Mouse (Mus musculus) C2C12 (cell line): ENCODE results near the gene Suclg2. TPM values are rescaled to one million over a fixed set of nuclear protein-coding genes. Genes with fewer than 3 reads are reported as not detected.

Source experiments
- H3K27me3 ChIP-seq: one replicate; pipeline ENCODE4 v1.6.1; 2011; ENCODE audit not compliant: control insufficient read depth, insufficient read depth, insufficient read length
- H3K36me3 ChIP-seq: one replicate; pipeline ENCODE4 v1.6.1; 2011; ENCODE audit not compliant: control insufficient read depth, insufficient read depth
- H3K4me3 ChIP-seq: one replicate; pipeline ENCODE4 v1.5.1; 2011; ENCODE audit warnings: mild to moderate bottlenecking, control low read depth; ENCODE audit not compliant: poor library complexity, insufficient read depth, severe bottlenecking
- H3K79me2 ChIP-seq: one replicate; pipeline ENCODE4 v1.6.1; 2011; ENCODE audit not compliant: control insufficient read depth, insufficient read depth
- H3K79me3 ChIP-seq: one replicate; pipeline ENCODE4 v1.6.1; 2011; ENCODE audit warnings: low read depth, control low read depth
- H3ac ChIP-seq: one replicate; pipeline ENCODE3; 2011; ENCODE audit warnings: low read depth; ENCODE audit not compliant: control insufficient read depth, insufficient read length
- CEBPB ChIP-seq: IDR thresholded peaks from one replicate; pipeline ENCODE4 v1.6.1; 2011; ENCODE audit warnings: low read depth, mild to moderate bottlenecking, control low read depth, moderate library complexity
- CTCF ChIP-seq: IDR thresholded peaks from one replicate; pipeline ENCODE4 v1.5.1; 2011; ENCODE audit not compliant: control insufficient read depth, insufficient read depth, insufficient read length
- FOSL1 ChIP-seq: IDR thresholded peaks from one replicate; pipeline ENCODE4 v1.8.0; 2011; ENCODE audit warnings: mild to moderate bottlenecking, low read length; ENCODE audit not compliant: poor library complexity, insufficient read depth, severe bottlenecking
- MAX ChIP-seq: IDR thresholded peaks from one replicate; pipeline ENCODE4 v1.6.1; 2011; ENCODE audit warnings: mild to moderate bottlenecking, control low read depth
- MYOD1 ChIP-seq: IDR thresholded peaks from one replicate; pipeline ENCODE4 v1.6.1; 2011; ENCODE audit warnings: low read depth; ENCODE audit not compliant: control insufficient read depth, insufficient read length
- MYOG ChIP-seq: IDR thresholded peaks from one replicate; pipeline ENCODE4 v1.6.1; 2011; ENCODE audit not compliant: control insufficient read depth, insufficient read length; ENCODE audit errors: extremely low read depth
- USF1 ChIP-seq: IDR thresholded peaks from one replicate; pipeline ENCODE4 v1.6.1; 2011; ENCODE audit warnings: low read depth, mild to moderate bottlenecking, control low read depth, moderate library complexity
- polyA plus RNA-seq: library from polyadenylated mRNA; unstranded; fragments of >200 nt; fragmentation: generic; extraction: Trizol; gene quantifications from one replicate; pipeline ENCODE4 v1.2.1, GENCODE M21; 2012; ENCODE audit warnings: missing spikeins

Suclg2 gene
- polyA plus RNA-seq, 1 experiment, result 23.2 TPM

DNA sequence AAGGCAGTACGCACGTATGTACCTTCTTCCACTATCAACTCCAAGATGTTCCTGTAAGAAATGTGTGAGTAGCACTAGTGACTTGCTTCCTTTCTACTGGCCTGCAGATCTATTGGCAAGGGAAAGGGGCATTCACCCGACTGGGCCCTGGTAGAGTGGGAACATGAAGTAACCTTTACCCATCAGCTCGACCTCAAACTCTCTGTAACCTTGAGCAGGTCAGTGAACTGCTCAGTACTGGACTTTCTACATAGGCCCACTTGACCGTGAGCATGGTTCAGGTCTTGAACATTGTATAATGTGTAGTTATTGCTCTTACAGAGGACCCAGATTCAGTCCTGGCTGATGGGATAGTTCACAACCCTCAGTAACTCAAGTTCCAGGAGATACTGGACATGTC, 2.1 kb downstream of the Suclg2 start:
- no peaks in the 10 kb centered on the region for H3K36me3 ChIP-seq
- no peak for TF ChIP-seq USF1
- no peak for TF ChIP-seq MAX
- no peak for TF ChIP-seq MYOG
- no peak for TF ChIP-seq FOSL1
- TF ChIP-seq CEBPB, result no peak
- TF ChIP-seq CTCF, result no peak
- no peak for TF ChIP-seq MYOD1

DNA sequence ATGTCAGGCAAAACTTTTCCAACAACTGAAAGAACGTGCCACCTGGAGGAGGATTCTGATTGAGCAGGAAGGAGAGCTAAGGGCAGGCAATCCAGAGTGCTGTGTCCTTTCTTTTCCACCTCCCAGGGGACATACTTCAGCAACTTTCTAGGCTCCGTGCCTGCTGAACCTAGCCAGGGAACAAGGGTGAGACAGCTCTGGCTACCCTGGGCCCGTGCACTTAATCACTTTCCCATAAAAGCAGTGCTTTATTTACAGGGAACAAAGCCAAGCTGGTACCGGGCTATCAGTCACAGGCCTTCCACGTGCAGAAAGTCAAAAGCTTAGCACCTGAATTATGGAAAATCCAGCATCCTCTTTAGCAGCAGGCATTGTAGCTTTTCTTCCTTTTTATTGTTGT, 5.4 kb downstream of the Suclg2 start:
- H3ac ChIP-seq, result no peak overlapping the region
- no peaks in the 10 kb centered on the region for H3K27me3 ChIP-seq
- TF ChIP-seq FOSL1, result no peak
- no peak for TF ChIP-seq CEBPB
- no peak for TF ChIP-seq USF1
- no peak for TF ChIP-seq MYOG
- no peak for TF ChIP-seq MAX
- no peak for TF ChIP-seq MYOD1
- TF ChIP-seq CTCF, result no peak
- no peak overlapping the region for H3K4me3 ChIP-seq
- H3K36me3 ChIP-seq, result no peaks in the 10 kb centered on the region
- H3K79me3 ChIP-seq, result peaks cover 30% of the 10 kb centered on the region
- H3K79me2 ChIP-seq, result peaks cover 80% of the 10 kb centered on the region

More for the DNA sequence above, 2.1 kb downstream of the Suclg2 start:
- Histone ChIP-seq H3K79me2 (peaks cover 55% of the 10 kb centered on the region), H3ac (no peak overlapping the region), H3K4me3 (no peak overlapping the region), H3K79me3 (peaks cover 24% of the 10 kb centered on the region), H3K27me3 (no peaks in the 10 kb centered on the region)

DNA sequence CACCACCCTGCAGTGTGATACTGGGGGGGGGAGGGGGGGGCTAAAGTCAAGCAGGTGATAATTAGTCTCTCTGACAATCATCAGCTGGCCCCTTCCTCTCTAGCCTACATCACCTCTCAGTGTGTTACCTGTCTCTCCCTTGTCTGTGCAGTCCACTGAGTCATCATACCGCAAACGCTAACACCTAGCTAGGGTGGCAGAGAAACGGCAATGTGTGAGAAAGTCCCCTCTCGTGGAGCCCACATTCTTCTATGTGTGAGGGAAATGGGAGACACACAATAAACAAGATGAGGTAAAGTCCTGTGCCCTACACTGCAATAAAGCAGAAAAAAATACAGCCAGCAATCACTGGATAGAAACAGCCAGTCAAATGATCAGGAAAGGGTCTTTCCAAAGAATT, 6.5 kb downstream of the Suclg2 start:
- Histone ChIP-seq H3K4me3 (no peak overlapping the region), H3K27me3 (no peaks in the 10 kb centered on the region), H3K79me3 (peaks cover 33% of the 10 kb centered on the region), H3K79me2 (peaks cover 68% of the 10 kb centered on the region), H3ac (no peak overlapping the region), H3K36me3 (no peaks in the 10 kb centered on the region)
- TF ChIP-seq MYOG (no peak), FOSL1 (no peak)

DNA sequence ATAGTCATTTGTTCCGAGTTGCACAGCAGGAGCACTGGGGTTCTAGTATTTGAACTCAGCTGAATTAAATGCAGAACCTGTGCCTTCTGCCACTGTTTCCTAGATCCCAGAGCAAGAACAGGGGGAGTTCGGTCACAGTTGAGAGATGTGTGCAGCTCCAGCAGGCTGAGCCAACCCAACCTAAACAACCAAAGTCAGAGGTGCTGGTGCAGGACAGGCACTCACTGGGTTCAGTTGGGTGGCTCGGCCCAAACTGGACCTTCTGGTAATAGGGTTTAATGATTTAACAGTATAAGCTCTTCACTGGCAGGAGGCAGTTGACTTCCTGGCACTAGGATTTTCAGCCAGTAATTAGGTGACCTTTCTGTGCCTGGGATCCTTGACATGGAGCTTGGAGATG, 6.9 kb downstream of the Suclg2 start:
- Histone ChIP-seq H3K36me3 (no peaks in the 10 kb centered on the region), H3K4me3 (no peak overlapping the region), H3K27me3 (no peaks in the 10 kb centered on the region), H3ac (no peak overlapping the region), H3K79me3 (peaks cover 33% of the 10 kb centered on the region), H3K79me2 (peaks cover 64% of the 10 kb centered on the region)
- TF ChIP-seq MAX (no peak), MYOG (no peak), USF1 (no peak), FOSL1 (no peak), CTCF (no peak), MYOD1 (no peak), CEBPB (no peak)

DNA sequence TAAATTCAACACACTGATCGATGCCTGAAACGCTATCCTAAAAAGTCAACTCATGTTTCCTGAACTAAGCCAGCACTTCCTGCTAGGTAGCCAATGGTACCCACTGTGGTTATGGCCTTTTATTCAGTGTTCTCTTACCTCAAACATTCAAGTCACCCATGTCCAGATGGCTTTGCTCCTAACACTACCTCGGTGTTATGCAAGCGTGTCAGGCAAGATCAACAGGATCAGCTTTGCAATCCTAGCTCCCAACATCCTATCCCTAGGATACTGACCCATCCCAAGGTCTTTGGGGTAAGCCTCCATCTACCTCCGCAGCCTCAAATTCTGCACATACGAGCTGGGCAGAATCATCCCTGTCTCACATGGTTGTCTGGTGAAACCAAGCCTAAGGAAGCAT, 7.7 kb downstream of the Suclg2 start:
- Histone ChIP-seq H3K4me3 (no peak overlapping the region), H3K79me3 (peaks cover 26% of the 10 kb centered on the region), H3K27me3 (no peaks in the 10 kb centered on the region), H3ac (no peak overlapping the region), H3K79me2 (peaks cover 56% of the 10 kb centered on the region), H3K36me3 (no peaks in the 10 kb centered on the region)
- TF ChIP-seq MYOD1 (no peak), MAX (no peak), CEBPB (no peak), MYOG (no peak), CTCF (no peak), FOSL1 (no peak), USF1 (no peak)

DNA sequence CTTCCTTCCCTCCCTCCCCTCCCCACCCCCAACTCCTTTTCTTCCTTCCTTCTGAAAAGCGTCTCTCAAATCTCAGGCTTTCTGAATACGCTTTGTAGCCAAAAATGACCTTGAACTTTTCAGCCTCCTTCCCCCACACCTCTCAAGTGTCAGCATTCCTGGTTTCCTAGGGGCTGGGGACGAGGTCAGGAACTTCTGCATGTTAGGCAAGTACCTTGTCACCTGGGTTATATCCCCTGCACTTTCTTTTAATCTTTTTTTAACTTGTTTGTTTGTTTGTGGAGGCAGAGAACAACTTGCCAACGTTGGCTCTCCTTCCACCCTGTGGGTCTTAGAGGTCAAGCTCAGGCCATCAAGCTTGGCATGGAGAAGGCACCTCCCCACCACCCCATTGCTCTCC, 9.1 kb downstream of the Suclg2 start:
- H3K79me2 ChIP-seq, result peaks cover 49% of the 10 kb centered on the region
- H3K4me3 ChIP-seq, result no peak overlapping the region
- no peak overlapping the region for H3ac ChIP-seq
- H3K27me3 ChIP-seq, result no peaks in the 10 kb centered on the region
- TF ChIP-seq MYOD1 (no peak), USF1 (no peak), CTCF (no peak), FOSL1 (no peak), CEBPB (no peak), MYOG (no peak), MAX (no peak)
- H3K79me3 ChIP-seq, result peaks cover 19% of the 10 kb centered on the region
- no peaks in the 10 kb centered on the region for H3K36me3 ChIP-seq
